Mouse (Mus musculus): Measurements from ENCODE around the gene Gm14403. TPM values are rescaled to one million over a fixed set of nuclear protein-coding genes. Genes with fewer than 3 reads are reported as not detected.

Gm14403 gene
- polyA plus RNA-seq, 2 experiments, result 1.2 to 1.6 TPM

Other genes starting within 250 kb of the Gm14403 start
- not detected in 2 replicates for gene Gm14409, start 231.2 kb upstream of the Gm14403 start, polyA plus RNA-seq (2012; rRNA removed)
- not detected in 2 replicates for gene Gm14409, start 231.2 kb upstream of the Gm14403 start, polyA plus RNA-seq (2014; fragmentation: Nextera tagmentation; extraction: Ambion mirVana)
- 0.02 and 0.07 TPM in 2 replicates for gene Gm14412, start 173.9 kb upstream of the Gm14403 start, polyA plus RNA-seq (2012; rRNA removed)
- gene Gm14412, start 173.9 kb upstream of the Gm14403 start, polyA plus RNA-seq (2014; fragmentation: Nextera tagmentation; extraction: Ambion mirVana), result not detected in 2 replicates
- 0.63 and 1.1 TPM in 2 replicates for gene Gm14418, start 99.9 kb upstream of the Gm14403 start, polyA plus RNA-seq (2012; rRNA removed)
- 0.75 and 1.4 TPM in 2 replicates for gene Gm14418, start 99.9 kb upstream of the Gm14403 start, polyA plus RNA-seq (2014; fragmentation: Nextera tagmentation; extraction: Ambion mirVana)
- 1.9 and 3.1 TPM in 2 replicates for gene Zfp970, start 33.5 kb upstream of the Gm14403 start, polyA plus RNA-seq (2012; rRNA removed)
- gene Zfp970, start 33.5 kb upstream of the Gm14403 start, polyA plus RNA-seq (2014; fragmentation: Nextera tagmentation; extraction: Ambion mirVana), result 1.6 and 1.7 TPM in 2 replicates
- gene Gm14406, start 80.0 kb downstream of the Gm14403 start, polyA plus RNA-seq (2012; rRNA removed), result not detected in 2 replicates
- gene Gm14406, start 80.0 kb downstream of the Gm14403 start, polyA plus RNA-seq (2014; fragmentation: Nextera tagmentation; extraction: Ambion mirVana), result not detected in 2 replicates

Measured in liver, embryonic 14.5 days (tissue).